Mouse (Mus musculus) spleen, embryonic (tissue): ENCODE measurements around the gene Clec16a.

ENCODE experiments used
- CTCF ChIA-PET: fragments of 350-600 bp; sonication (Branson Sonifier 250); formaldehyde crosslinking; loops from one replicate; lab custom pipeline; 2022; lab: Charles Lee

Gene Clec16a

DNA sequence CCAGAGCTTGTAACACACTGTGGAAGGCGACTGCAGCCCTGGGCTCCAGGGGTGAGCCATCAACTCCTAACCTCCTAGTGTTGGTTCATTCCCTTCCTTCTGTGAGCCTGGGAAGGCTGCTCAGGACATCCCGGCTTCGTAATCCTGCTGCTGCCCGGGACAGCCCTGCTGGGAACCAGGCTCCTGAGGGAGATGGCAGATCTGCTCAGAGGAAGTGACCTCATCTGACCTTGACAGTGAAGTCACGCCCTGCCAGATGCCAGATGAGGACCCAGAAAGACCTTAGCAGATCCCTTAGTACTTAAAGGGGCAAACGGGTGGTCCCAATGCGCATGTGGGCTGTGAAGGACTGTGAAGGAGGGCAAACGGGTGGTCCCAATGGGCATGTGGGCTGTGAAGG is 216.0 kb downstream of the Clec16a start:
- CTCF ChIA-PET: interaction anchor here (0.5 kb wide), 1 partner anchor 36 kb away, joined by 3 read pairs; no protein-coding TSS in a partner anchor

GRCm38 (mm10) chr16:10762569-10763180 is 217.5 kb downstream of the Clec16a start:
- CTCF ChIA-PET: no interaction called here

DNA sequence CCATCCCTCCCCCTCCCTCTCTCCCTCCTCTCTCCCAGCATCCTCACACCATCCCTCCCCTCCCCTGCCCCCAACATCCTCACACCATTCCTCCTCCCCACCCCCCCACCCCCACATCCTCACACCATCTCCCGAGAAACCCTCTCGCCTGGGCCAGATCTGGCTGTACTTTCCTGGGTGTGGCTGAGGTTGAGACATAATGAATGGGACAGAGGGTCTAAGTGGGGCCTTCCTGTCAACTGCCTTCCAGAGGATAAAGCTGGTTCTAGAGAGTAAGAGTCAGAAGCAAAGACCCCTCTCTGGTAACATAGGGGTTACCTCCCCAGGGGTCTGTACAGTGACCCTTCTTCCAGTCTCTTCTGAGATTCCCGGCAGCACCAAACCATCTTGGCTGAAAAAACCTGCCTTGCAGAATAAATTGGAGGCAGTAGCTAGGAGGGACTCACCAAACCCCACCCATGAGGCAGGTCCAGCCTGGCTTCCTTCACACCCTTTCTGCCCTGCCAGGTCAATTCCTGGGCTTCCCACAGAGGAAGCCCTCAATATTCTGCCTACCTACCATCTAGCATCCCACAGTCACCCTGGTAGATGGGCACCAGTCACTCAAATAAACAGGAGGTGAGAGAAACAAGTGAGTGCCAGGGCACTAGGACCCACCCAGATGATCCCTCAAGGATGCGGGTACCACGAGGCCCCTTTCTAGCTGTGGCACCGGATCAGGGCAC is 218.6 kb downstream of the Clec16a start:
- CTCF ChIA-PET: interaction anchor here (0.6 kb wide), 1 partner anchor 105 kb away, joined by 3 read pairs; no protein-coding TSS in a partner anchor

DNA sequence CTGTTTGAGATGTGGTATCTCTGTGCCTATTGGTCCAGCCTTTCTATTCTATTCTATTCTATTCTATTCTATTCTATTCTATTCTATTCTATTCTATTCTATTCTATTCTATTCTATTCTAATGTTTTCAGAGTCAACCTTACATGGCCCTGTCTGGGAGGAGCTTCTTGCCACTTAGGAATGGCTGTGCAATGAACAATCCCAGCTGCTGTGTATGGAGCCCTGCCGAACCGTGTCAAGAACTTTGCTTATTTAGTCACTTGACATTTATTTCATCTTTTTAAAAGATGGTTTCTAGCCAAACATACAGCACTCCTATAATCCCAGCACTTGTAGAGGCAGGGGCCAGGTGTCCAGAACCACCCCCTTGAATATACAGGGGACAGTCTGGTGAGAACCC is 219.2 kb downstream of the Clec16a start:
- CTCF ChIA-PET: no interaction called here

GRCm38 (mm10) chr16:10767158-10767557 is 222.0 kb downstream of the Clec16a start:
- CTCF ChIA-PET: interaction anchor here (0.6 to 0.7 kb wide), 2 partner anchors 49 to 65 kb away, joined by 3 to 5 read pairs; no protein-coding TSS in a partner anchor

DNA sequence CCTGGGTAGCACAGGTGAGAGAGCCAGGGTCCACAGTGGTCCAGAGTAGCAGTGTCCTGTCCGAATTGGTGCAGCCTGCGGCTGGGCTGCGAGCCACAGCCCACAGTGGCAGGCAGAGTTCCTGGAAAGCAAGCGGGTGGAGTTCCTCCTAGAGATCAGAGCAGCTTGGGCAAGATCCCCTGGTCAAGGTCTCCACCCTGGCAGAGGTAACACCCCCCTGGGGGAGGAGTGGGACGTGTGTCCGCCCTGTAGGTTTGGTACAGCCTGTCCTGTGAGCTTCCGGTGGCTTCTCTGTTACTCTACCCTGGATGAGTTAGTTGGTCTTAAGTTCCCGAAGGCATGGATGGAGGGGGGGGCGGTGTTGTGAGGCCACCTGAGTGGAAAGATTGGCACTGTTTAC is 223.7 kb downstream of the Clec16a start:
- CTCF ChIA-PET: interaction anchor here (1.2 kb wide), 1 partner anchor 92 kb away, joined by 3 read pairs; no protein-coding TSS in a partner anchor

DNA sequence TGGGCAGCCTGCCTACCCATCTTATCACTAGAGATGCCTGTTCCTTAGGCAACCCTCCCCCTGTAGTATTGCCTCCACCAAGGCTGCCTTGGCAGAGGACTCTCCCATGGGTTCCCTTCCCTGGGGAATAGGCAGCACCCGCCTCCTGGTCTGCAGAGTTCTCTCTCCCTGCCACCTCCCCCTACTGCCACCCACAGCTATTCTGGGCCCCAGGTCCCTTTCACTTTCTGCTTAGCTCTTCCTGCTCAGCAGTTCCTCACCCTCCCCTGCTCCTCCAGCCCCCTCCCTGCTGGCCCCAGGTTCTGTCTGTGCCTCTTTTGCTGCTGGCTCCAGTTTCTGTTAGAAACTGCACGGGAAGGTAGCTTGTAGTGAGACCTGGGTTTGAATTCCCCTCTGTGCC is 224.5 kb downstream of the Clec16a start:
- CTCF ChIA-PET: interaction anchor here (0.6 to 1.0 kb wide), 2 partner anchors 15 to 98 kb away, joined by 4 to 5 read pairs; no protein-coding TSS in a partner anchor

GRCm38 (mm10) chr16:10770531-10771325 is 225.6 kb downstream of the Clec16a start:
- CTCF ChIA-PET: interaction anchor here (0.6 kb wide), 1 partner anchor 14 kb away, joined by 4 read pairs; no protein-coding TSS in a partner anchor

GRCm38 (mm10) chr16:10771769-10772510 is 226.8 kb downstream of the Clec16a start:
- CTCF ChIA-PET: no interaction called here

- CTCF ChIA-PET: interaction anchor here (1.1 kb wide), 1 partner anchor 12 kb away, joined by 3 read pairs; the partner anchor contains the start of gene Socs1
These were observed 228.4 kb downstream of the Clec16a start for GRCm38 (mm10) chr16:10773543-10773942.

DNA sequence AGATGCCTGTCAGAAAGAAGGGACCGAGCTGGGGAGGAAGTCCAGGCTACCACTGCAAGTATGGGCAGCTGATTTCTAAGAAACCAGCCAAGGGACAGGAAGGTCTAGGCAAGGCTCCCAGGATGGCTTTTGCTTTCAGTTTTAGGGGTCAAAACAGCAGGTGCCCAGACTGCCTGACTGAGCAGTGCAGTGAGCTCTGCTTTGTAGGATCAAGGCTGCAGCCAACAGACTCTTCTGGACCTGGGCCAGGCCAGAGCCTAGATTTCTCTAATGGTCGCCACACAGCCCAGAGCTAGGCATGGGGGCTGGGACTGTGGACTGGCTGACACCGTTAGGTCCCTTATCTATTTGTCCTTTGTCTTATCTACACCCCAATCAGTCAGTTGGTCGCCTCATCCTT is 229.6 kb downstream of the Clec16a start:
- CTCF ChIA-PET: no interaction called here

GRCm38 (mm10) chr16:10776322-10776721 is 231.2 kb downstream of the Clec16a start:
- CTCF ChIA-PET: interaction anchor here (0.7 kb wide), 1 partner anchor 65 kb away, joined by 3 read pairs; no protein-coding TSS in a partner anchor

GRCm38 (mm10) chr16:10777579-10778160 is 232.5 kb downstream of the Clec16a start:
- CTCF ChIA-PET: no interaction called here

DNA sequence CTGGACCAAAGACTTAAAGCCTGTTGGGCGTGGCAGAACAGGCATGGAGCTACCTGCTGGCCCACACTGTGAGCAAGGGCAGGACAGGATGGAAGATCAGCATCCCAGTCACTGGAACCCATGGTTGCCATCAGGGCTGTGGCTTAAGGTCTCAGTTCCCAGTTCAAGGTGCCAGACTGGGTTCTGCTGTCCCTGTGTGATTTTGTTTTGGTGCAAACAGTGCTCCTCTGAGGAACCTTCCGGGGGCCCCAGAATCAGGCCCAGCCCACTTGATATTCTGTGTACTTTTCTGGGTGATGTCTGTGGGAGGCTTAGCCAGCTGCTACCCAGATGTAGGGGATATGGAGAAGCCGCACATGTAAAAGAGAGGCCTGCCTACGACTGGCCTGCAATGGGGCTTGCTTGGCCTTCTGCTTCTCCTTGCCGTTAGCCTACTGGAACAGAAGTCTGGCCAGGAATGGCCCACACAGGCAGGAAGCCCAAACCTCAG is 235.5 kb downstream of the Clec16a start:
- CTCF ChIA-PET: no interaction called here

DNA sequence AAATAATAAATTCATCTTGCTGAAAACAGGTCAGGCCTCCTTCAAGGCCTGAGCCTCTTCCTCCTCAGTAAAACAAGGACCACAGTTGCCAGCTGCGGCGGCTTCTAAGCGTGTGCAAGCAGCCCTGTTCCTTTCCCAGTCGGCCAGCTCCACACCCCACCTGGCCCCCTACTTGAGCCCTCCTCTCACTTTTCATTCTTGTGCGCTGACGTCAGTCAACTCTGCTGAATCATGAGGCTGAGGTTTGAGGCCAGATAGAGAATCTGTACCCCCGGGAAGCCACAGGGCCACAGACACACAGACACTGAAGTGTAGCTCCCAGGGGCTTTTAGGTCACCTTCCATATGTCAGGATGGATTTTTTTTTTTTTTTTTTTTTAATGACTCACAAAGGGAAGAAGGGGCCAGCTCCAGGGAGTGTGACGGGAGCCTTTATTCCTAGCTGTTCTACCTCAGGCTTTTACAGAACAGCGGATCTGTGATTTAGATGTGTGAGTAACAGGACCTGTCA is 236.8 kb downstream of the Clec16a start:
- CTCF ChIA-PET: no interaction called here

GRCm38 (mm10) chr16:10782377-10783151 is 237.4 kb downstream of the Clec16a start:
- CTCF ChIA-PET: no interaction called here

- CTCF ChIA-PET: no interaction called here
These were observed 238.0 kb downstream of the Clec16a start for GRCm38 (mm10) chr16:10783152-10783434.

GRCm38 (mm10) chr16:10783451-10783850 is 238.3 kb downstream of the Clec16a start:
- CTCF ChIA-PET: no interaction called here
